Mouse (Mus musculus) heart, embryonic 10.5 days (tissue): ENCODE measurements around the gene Ltbp2. TPM values are rescaled to one million over a fixed set of nuclear protein-coding genes. Genes with fewer than 3 reads are reported as not detected.

Experiments
- DNase-seq: peaks from one replicate; pipeline ENCODE4 v3.0.0-alpha.2; 2017; ENCODE audit warnings: low spot score
- H3K27ac ChIP-seq: fragments of 300-500 bp; sonication (generic); 2 replicates; pipeline ENCODE4 v1.5.1; 2016; ENCODE audit warnings: mild to moderate bottlenecking
- H3K27me3 ChIP-seq: fragments of 300-500 bp; sonication (generic); 2 replicates; pipeline ENCODE4 v1.6.1; 2016; ENCODE audit warnings: mild to moderate bottlenecking; ENCODE audit not compliant: poor library complexity, insufficient read depth, severe bottlenecking
- H3K36me3 ChIP-seq: fragments of 300-500 bp; sonication (generic); 2 replicates; pipeline ENCODE4 v1.6.1; 2016; ENCODE audit warnings: mild to moderate bottlenecking, moderate library complexity
- H3K4me1 ChIP-seq: fragments of 300-500 bp; sonication (generic); 2 replicates; pipeline ENCODE4 v1.6.1; 2016; ENCODE audit warnings: mild to moderate bottlenecking
- H3K4me3 ChIP-seq: fragments of 300-500 bp; sonication (generic); 2 replicates; pipeline ENCODE4 v1.5.1; 2016; ENCODE audit warnings: mild to moderate bottlenecking, moderate library complexity
- H3K9me3 ChIP-seq: fragments of 300-500 bp; sonication (generic); 2 replicates; pipeline ENCODE4 v1.6.1; 2016; ENCODE audit warnings: mild to moderate bottlenecking, moderate library complexity
- WGBS: fragments of 180-500 bp; shearing (Covaris S2); methylation state at CpG from one replicate; pipeline ENCODE4 v1.1.7; 2016; 5-methylcytosine and 5-hydroxymethylcytosine counted together
- polyA plus RNA-seq: library from polyadenylated mRNA; unstranded; fragments of >200 nt; fragmentation: Nextera tagmentation; extraction: Ambion mirVana; gene quantifications from 2 replicates; pipeline ENCODE4 v1.2.1, GENCODE M21; 2016

Gene Ltbp2
- polyA plus RNA-seq, 1 experiment from 2014 or later, result 0.26 TPM

DNA sequence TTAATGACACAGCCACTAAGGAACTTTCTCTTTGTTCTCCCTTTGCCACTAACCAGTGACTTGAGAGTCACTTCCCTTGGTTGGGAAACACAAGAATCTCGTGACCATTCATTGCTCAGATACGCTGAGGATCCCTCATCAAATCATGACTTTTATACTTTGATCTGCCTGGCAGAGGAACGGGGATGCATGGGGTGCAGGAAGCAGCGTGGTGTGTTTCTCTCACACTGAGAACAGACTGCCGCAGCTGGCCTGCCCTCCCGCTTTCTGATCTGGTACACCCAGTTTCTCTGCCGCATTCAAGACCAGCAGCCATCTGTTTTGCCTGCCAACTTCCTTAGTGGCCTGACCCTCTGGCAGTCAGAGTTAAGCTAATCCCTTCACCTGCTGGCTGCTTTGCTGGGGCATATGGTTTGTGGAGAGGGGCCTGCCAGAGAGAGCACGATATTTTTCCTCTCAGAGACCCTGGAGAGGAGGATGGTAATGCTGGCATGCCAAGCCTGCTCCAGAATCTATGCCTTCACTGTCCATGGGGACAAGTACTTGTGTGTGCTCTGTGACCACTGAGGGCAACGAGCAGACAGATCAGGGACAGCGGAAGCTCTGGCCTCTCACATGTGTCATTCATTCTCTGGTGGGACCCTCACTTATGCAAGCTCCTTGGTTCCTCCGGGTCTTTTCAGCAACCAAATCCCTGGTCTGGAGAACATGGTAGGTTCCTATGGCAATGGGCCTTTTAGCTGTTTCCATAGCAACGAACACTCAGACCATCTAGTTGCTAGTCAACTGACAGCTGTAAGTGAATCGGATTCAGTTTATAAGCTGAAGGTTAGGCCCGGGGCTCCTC, 124.0 kb downstream of the Ltbp2 start:
- Histone ChIP-seq H3K27me3 (no peaks in the 10 kb centered on the region), H3K36me3 (peaks cover 15% of the 10 kb centered on the region), H3K4me3 (no peak overlapping the region), H3K9me3 (no peaks in the 10 kb centered on the region), H3K4me1 (peaks cover 4% of the 10 kb centered on the region; the same call in 1 of the 2 replicates), H3K27ac (no peak overlapping the region)
- WGBS, result 52% methylated on average over 14 of the region's 14 CpGs
- no peak for DNase-seq

DNA sequence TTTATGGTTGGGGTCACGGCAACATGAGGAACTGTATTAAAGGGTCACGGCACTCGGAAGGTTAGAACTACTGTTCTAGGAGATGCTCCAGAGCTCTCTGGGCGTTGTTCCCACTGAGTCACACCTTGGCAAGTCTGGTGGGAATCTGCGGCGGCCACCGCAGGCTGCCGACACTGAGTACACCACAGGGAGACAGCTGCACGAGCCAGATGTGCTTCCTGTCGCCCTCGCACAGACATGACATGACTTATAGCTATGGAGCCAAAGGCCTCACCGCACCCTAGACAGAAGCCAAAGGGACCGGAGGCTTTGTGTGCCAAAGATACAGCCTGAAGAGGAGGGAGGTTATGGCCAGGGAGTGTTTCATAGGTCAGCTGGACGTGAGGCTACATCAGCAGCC, 125.7 kb downstream of the Ltbp2 start:
- Histone ChIP-seq H3K27me3 (no peaks in the 10 kb centered on the region), H3K36me3 (peaks cover 2% of the 10 kb centered on the region), H3K9me3 (no peaks in the 10 kb centered on the region), H3K27ac (no peak overlapping the region), H3K4me1 (peaks cover 7% of the 10 kb centered on the region), H3K4me3 (no peak overlapping the region)
- WGBS, result 72% methylated on average over 14 of the region's 14 CpGs
- no peak for DNase-seq

DNA sequence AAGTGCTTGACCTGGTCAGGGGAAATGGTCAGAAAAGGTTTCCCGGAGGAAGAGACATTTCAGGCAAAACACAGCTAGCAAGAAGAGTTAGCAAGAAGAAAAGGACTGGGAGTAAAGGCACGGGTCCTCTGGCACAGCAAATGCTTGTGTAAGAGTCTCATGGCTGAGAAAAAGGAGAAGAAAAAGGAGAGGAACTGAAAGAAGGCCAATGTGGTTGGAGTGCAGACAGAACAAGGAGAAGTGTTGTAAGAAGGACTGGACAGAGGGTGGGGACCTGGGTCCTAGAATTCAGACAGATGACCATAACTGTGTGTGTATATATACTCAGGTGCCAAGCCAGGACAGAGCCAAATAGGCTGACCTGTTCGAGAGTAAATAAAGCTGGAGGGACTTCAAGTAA, 128.2 kb downstream of the Ltbp2 start:
- Histone ChIP-seq H3K27ac (no peak overlapping the region), H3K27me3 (no peaks in the 10 kb centered on the region), H3K4me1 (peaks cover 7% of the 10 kb centered on the region), H3K36me3 (no peaks in the 10 kb centered on the region), H3K9me3 (no peaks in the 10 kb centered on the region), H3K4me3 (no peak overlapping the region)
- 67% methylated on average over 3 of the region's 3 CpGs for WGBS
- DNase-seq, result no peak

DNA sequence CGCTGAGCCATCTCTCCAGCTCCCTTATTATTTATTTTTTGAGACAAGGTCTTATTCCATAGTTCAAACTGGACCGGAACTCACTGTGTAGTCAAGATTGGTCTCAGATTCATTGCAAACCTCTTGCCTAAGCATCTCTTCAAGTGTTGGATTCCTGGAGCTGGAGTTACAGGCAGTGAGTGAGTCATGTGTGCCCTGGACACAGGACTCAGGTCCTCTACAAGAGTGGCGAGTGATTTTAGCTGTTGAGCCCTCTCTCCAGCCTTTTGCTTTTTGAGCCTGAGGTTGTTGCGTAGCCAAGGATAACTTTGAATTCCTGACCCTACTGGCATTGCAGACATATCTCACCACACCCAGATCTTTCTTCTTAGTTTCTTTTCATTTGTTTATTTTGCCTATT, 130.6 kb downstream of the Ltbp2 start:
- no peak overlapping the region for H3K27ac ChIP-seq
- no peaks in the 10 kb centered on the region for H3K36me3 ChIP-seq
- no peaks in the 10 kb centered on the region for H3K9me3 ChIP-seq
- no peak overlapping the region for H3K4me3 ChIP-seq
- 37% methylated on average over 4 of the region's 4 CpGs for WGBS
- H3K4me1 ChIP-seq, result peaks cover 7% of the 10 kb centered on the region
- H3K27me3 ChIP-seq, result no peaks in the 10 kb centered on the region
- no peak for DNase-seq

DNA sequence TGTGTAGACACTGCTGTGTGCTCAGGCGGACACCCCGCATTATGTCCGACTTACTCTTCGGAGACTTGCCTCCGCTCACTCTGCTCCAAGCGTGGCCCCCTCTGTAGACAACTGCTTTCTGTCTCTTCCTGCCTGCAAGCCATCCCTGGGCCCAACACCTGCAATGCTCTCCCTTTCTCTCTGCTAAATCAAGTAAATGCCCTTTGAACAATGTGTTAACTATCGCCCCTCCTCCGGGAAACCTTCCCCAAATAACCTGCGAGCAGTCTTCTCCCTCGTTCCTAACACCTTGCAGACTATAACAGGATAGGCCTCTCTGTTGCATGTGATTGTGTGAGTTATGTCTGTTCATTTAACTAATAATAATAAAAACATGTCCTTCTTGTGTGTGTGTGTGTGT, 132.8 kb downstream of the Ltbp2 start:
- no peak for DNase-seq
- H3K36me3 ChIP-seq, result no peaks in the 10 kb centered on the region
- H3K9me3 ChIP-seq, result no peaks in the 10 kb centered on the region
- 77% methylated on average over 10 of the region's 10 CpGs for WGBS
- no peak overlapping the region for H3K27ac ChIP-seq
- H3K27me3 ChIP-seq, result no peaks in the 10 kb centered on the region
- no peak overlapping the region for H3K4me3 ChIP-seq
- H3K4me1 ChIP-seq, result peaks cover 7% of the 10 kb centered on the region

DNA sequence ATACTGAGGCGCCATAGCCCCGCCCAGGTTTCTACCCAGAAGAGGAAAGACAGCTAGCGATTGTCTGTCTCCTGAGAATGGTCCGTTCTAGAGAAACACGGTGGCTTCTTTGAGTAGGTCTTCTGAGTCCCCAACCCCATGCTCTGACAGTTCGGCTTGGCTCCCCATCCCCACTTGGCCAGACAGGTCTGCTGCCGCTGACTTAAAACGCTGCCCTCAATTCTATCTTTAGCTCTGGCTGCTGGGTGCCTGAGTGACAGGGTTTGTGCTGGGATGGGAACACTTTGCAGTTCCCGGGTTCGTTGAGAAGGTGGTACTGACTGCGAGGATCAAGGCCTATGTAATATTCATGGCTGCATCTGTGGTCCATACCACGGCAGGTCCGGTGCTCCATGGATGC, 143.0 kb downstream of the Ltbp2 start:
- no peaks in the 10 kb centered on the region for H3K27me3 ChIP-seq
- no peak overlapping the region for H3K27ac ChIP-seq
- no peak overlapping the region; the same call in 1 of the 2 replicates for H3K4me3 ChIP-seq
- no peak for DNase-seq
- peaks cover 16% of the 10 kb centered on the region for H3K4me1 ChIP-seq
- no peaks in the 10 kb centered on the region for H3K36me3 ChIP-seq
- WGBS, result 51% methylated on average over 13 of the region's 13 CpGs
- no peaks in the 10 kb centered on the region for H3K9me3 ChIP-seq

Other genes with a start within 250 kb of the Ltbp2 start
- gene Vrtn, start 235.5 kb downstream of the Ltbp2 start, polyA plus RNA-seq, result not detected in 2 replicates
- 0.05 and 0.15 TPM in 2 replicates for gene Syndig1l, start 177.7 kb downstream of the Ltbp2 start, polyA plus RNA-seq
- gene Npc2, start 103.4 kb downstream of the Ltbp2 start, polyA plus RNA-seq, result 55.5 and 58.4 TPM in 2 replicates
- 142 and 145 TPM in 2 replicates for gene Isca2, start 103.3 kb downstream of the Ltbp2 start, polyA plus RNA-seq
- gene Fcf1, start 94.4 kb upstream of the Ltbp2 start, polyA plus RNA-seq, result 106 and 142 TPM in 2 replicates
- gene Arel1, start 94.4 kb upstream of the Ltbp2 start, polyA plus RNA-seq, result 10.8 and 15.7 TPM in 2 replicates
- gene Ylpm1, start 119.8 kb upstream of the Ltbp2 start, polyA plus RNA-seq, result 23.8 and 28.7 TPM in 2 replicates
- 1.9 and 2.6 TPM in 2 replicates for gene Prox2, start 234.2 kb upstream of the Ltbp2 start, polyA plus RNA-seq
- 162 and 217 TPM in 2 replicates for gene Dlst, start 234.3 kb upstream of the Ltbp2 start, polyA plus RNA-seq